Mouse (Mus musculus) G1E (cell line): Measurements from ENCODE around the gene Btg1.

ENCODE experiments used
- CTCF ChIP-seq: IDR thresholded peaks from 2 replicates; pipeline ENCODE4 v1.5.1; 2012; ENCODE audit warnings: low read depth, low read length, inconsistent platforms, mixed read lengths
- GATA1 ChIP-seq: IDR thresholded peaks from 2 replicates; pipeline ENCODE4 v1.6.1; 2012; ENCODE audit warnings: borderline replicate concordance, low read length, inconsistent platforms, mixed read lengths
- GATA2 ChIP-seq: IDR thresholded peaks from 2 replicates; pipeline ENCODE4 v1.6.1; 2012; ENCODE audit warnings: low read depth, low read length, inconsistent platforms, borderline replicate concordance
- POLR2AphosphoS5 ChIP-seq: IDR thresholded peaks from 2 replicates; pipeline ENCODE4 v1.6.1; 2012; ENCODE audit warnings: low read depth, low read length, inconsistent platforms; ENCODE audit not compliant: insufficient replicate concordance
- TAL1 ChIP-seq: conservative IDR thresholded peaks from 2 replicates; pipeline ENCODE4 v1.6.1; 2012; ENCODE audit warnings: low read depth, low read length, inconsistent platforms, mixed read lengths

- TF ChIP-seq CTCF: no peak
- no peak for TF ChIP-seq GATA1
- TF ChIP-seq GATA2: no peak
- TF ChIP-seq TAL1: no peak
- TF ChIP-seq POLR2AphosphoS5: no peak
Observed at GRCm38 (mm10) chr10:96628100-96628912, 11.5 kb downstream of the Btg1 start.
